Mouse (Mus musculus) liver, embryonic 15.5 days (tissue): ENCODE data around the gene Rere. TPM values are rescaled to one million over a fixed set of nuclear protein-coding genes. Genes with fewer than 3 reads are reported as not detected.
"Not testable (repeated sequence)": the region's sequence is repeated elsewhere in the genome, so short reads cannot be mapped to it uniquely, and the experiment has no call there.

Source experiments
- ATAC-seq: fragments of 200-750 bp; cut with Nextera tagmentation; 2 replicates; pipeline ENCODE4 v1.8.0; 2017; ENCODE audit warnings: moderate number of reproducible peaks, mild to moderate bottlenecking, moderate library complexity; ENCODE audit not compliant: insufficient read depth
- H3K27ac ChIP-seq: fragments of 300-500 bp; sonication (generic); replicated peaks from 2 replicates; pipeline ENCODE4 v1.5.1; 2015; ENCODE audit warnings: mild to moderate bottlenecking, inconsistent platforms
- H3K27me3 ChIP-seq: fragments of 300-500 bp; sonication (generic); 2 replicates; pipeline ENCODE4 v1.6.1; 2015; ENCODE audit warnings: mild to moderate bottlenecking, inconsistent platforms
- H3K36me3 ChIP-seq: fragments of 300-500 bp; sonication (generic); replicated peaks from 2 replicates; pipeline ENCODE4 v1.6.1; 2015; ENCODE audit warnings: moderate library complexity, mild to moderate bottlenecking, inconsistent platforms
- H3K4me1 ChIP-seq: fragments of 300-500 bp; sonication (generic); replicated peaks from 2 replicates; pipeline ENCODE4 v1.6.1; 2015; ENCODE audit warnings: inconsistent platforms
- H3K4me2 ChIP-seq: fragments of 300-500 bp; sonication (generic); 2 replicates; pipeline ENCODE4 v1.6.1; 2015; ENCODE audit warnings: moderate library complexity, mild to moderate bottlenecking, inconsistent platforms
- H3K4me3 ChIP-seq: fragments of 300-500 bp; sonication (generic); replicated peaks from 2 replicates; pipeline ENCODE4 v1.5.1; 2015; ENCODE audit warnings: mild to moderate bottlenecking, inconsistent platforms
- H3K9ac ChIP-seq: fragments of 300-500 bp; sonication (generic); 2 replicates; pipeline ENCODE4 v1.6.1; 2015; ENCODE audit warnings: moderate library complexity, mild to moderate bottlenecking, inconsistent platforms
- H3K9me3 ChIP-seq: fragments of 300-500 bp; sonication (generic); replicated peaks from 2 replicates; pipeline ENCODE4 v1.6.1; 2016; ENCODE audit warnings: inconsistent platforms
- whole genome bisulfite sequencing: fragments of 180-500 bp; shearing (Covaris S2); methylation state at CpG from one replicate; pipeline ENCODE4 v1.1.7; 2015; ENCODE audit warnings: mixed read lengths; ENCODE audit not compliant: insufficient replicate concordance; 5-methylcytosine and 5-hydroxymethylcytosine counted together
- polyA plus RNA-seq: library from polyadenylated mRNA; unstranded; fragments of >200 nt; fragmentation: Nextera tagmentation; extraction: Ambion mirVana; gene quantifications from 2 replicates; pipeline ENCODE4 v1.2.1, GENCODE M21; 2015

The Rere gene
- polyA plus RNA-seq, 1 experiment from 2014 or later: 5.3 TPM

DNA sequence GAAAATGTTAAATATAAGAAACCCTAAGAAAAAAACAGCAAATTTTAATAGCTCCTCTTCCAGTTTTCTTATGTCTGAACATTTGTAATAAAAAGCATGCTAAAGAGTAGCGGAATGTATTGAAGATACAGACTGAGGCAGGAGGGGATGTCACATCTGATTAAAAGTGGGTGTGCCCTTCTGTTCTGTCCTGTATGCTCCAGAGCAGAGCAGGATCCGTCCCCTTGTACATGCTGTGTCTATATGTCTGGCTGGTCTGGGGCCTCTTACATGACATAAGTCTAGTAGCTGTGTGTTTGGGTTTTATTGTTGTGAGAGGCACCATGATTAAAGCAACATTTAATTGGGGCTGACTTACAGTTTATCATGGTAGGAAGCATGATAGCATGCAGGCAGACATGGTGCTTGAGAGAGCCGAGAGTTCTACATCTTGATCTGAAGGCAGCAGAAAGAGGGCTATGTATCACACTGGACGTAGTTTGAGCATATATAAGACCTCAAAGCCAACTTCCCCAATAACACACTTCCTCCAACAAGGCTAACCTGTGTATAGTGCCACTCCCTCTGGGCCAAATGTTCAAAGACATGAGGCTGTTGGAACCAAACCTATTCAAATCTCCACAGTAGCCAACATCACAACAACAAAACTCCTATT, 189.4 kb downstream of the Rere start:
- Histone ChIP-seq H3K4me2 (no peak overlapping the region), H3K9me3 (no peaks in the 10 kb centered on the region), H3K4me3 (no peak overlapping the region), H3K9ac (no peak overlapping the region), H3K27ac (no peak overlapping the region), H3K27me3 (no peaks in the 10 kb centered on the region), H3K4me1 (peaks cover 21% of the 10 kb centered on the region), H3K36me3 (peaks cover 3% of the 10 kb centered on the region; the same call in 1 of the 2 replicates)
- ATAC-seq: 0 out of 2 replicates have a peak, but pooled peaks have one; percentile 32
- WGBS: 42% methylated on average over 4 of the region's 4 CpGs

GRCm38 (mm10) chr4:150472751-150473436, 191.4 kb downstream of the Rere start:
- no peak for ATAC-seq
- Histone ChIP-seq H3K9ac (no peak overlapping the region), H3K4me2 (no peak overlapping the region), H3K36me3 (peaks cover 3% of the 10 kb centered on the region; the same call in 1 of the 2 replicates), H3K4me1 (peaks cover 18% of the 10 kb centered on the region), H3K27ac (no peak overlapping the region), H3K4me3 (no peak overlapping the region), H3K9me3 (no peaks in the 10 kb centered on the region), H3K27me3 (no peaks in the 10 kb centered on the region)
- 23% methylated on average over 10 of the region's 10 CpGs for WGBS

- Histone ChIP-seq H3K36me3 (peaks cover 3% of the 10 kb centered on the region; the same call in 1 of the 2 replicates), H3K4me3 (no peak overlapping the region), H3K4me2 (no peak overlapping the region), H3K9me3 (no peaks in the 10 kb centered on the region), H3K27ac (no peak overlapping the region), H3K27me3 (no peaks in the 10 kb centered on the region), H3K9ac (no peak overlapping the region), H3K4me1 (peaks cover 24% of the 10 kb centered on the region)
- WGBS: 74% methylated on average over 4 of the region's 4 CpGs
- ATAC-seq: no peak
These were observed 192.1 kb downstream of the Rere start for GRCm38 (mm10) chr4:150473437-150474070.

DNA sequence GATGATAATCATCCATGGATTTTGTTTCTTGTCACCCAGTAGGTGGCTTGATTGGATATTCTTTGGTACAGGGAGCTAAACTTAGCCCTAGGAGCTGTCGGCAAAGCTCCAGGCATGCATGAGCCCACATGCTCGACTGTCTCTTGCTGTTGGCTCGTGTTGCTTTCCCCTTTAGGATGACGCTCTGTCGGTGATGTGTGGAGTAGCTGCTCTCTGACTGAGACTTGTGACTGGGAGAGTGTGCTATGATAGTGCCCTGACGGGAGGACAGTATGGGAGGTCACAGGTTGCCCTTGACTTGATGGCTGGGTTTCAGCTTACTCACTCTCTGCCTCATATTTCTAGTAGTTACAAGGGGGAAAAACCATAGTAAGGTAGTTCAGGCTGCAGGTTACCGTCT, 192.6 kb downstream of the Rere start:
- no peak overlapping the region for H3K4me3 ChIP-seq
- H3K4me1 ChIP-seq: peaks cover 26% of the 10 kb centered on the region
- no peak overlapping the region for H3K27ac ChIP-seq
- no peaks in the 10 kb centered on the region for H3K9me3 ChIP-seq
- no peak for ATAC-seq
- H3K9ac ChIP-seq: no peak overlapping the region
- no peaks in the 10 kb centered on the region for H3K27me3 ChIP-seq
- WGBS: 76% methylated on average over 7 of the region's 7 CpGs
- no peak overlapping the region for H3K4me2 ChIP-seq
- H3K36me3 ChIP-seq: peaks cover 3% of the 10 kb centered on the region; the same call in 1 of the 2 replicates

DNA sequence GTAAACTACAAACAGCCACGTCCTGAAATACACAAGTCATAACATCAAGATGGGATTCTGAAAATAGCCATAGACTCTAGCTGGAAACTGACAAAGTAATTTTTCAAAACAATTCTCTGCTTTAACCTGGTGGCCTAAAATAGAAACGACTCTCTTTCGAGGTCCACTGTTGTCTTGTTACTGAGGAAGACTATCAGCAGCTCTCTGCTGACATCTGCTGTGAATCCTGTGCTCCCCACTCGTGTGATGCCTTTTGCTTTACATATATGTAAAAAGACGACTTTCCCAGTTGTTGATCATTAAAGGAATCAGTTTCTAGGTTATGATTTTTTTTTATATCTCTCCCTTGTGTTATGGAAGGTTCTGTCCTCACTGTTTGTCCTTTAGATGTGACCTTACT, 194.8 kb downstream of the Rere start:
- peaks cover 3% of the 10 kb centered on the region; the same call in 1 of the 2 replicates for H3K36me3 ChIP-seq
- H3K27me3 ChIP-seq: no peaks in the 10 kb centered on the region
- no peak overlapping the region for H3K4me2 ChIP-seq
- ATAC-seq: no peak
- H3K4me3 ChIP-seq: no peak overlapping the region
- no peak overlapping the region for H3K9ac ChIP-seq
- no peak overlapping the region for H3K27ac ChIP-seq
- WGBS: 33% methylated on average over 5 of the region's 5 CpGs
- peaks cover 18% of the 10 kb centered on the region for H3K4me1 ChIP-seq
- no peaks in the 10 kb centered on the region for H3K9me3 ChIP-seq

DNA sequence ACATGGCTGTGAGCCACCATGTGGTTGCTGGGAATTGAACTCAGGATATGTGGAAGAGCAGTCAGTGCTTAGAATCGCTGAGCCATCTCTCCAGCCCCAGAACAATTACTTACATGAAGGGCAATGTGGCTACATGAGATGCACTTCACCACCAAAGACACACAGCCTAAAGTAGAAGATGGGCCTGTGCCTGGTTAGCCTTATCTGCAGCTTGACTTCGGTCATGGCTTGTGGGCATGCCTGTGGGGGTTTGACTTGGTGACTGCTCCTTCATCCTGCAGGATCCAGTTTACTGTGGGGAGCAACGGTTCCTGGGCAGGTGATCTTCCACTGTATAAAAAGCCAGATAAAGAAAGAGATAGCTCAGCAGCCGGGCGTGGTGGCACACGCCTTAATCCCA, 196.6 kb downstream of the Rere start:
- 44% methylated on average over 6 of the region's 6 CpGs for WGBS
- H3K9ac ChIP-seq: no peak overlapping the region
- peaks cover 3% of the 10 kb centered on the region; the same call in 1 of the 2 replicates for H3K36me3 ChIP-seq
- H3K4me3 ChIP-seq: no peak overlapping the region
- H3K27ac ChIP-seq: no peak overlapping the region
- no peak for ATAC-seq
- no peak overlapping the region for H3K4me2 ChIP-seq
- no peaks in the 10 kb centered on the region for H3K9me3 ChIP-seq
- H3K4me1 ChIP-seq: peaks cover 15% of the 10 kb centered on the region
- no peaks in the 10 kb centered on the region for H3K27me3 ChIP-seq

GRCm38 (mm10) chr4:150483081-150483480, 201.6 kb downstream of the Rere start:
- ATAC-seq, H3K27ac ChIP-seq, H3K9ac ChIP-seq, H3K4me2 ChIP-seq, H3K36me3 ChIP-seq, H3K4me3 ChIP-seq, H3K9me3 ChIP-seq, H3K27me3 ChIP-seq: not testable (repeated sequence)
- peaks cover 20% of the 10 kb centered on the region for H3K4me1 ChIP-seq
- 77% methylated on average over 5 of the region's 5 CpGs for WGBS

DNA sequence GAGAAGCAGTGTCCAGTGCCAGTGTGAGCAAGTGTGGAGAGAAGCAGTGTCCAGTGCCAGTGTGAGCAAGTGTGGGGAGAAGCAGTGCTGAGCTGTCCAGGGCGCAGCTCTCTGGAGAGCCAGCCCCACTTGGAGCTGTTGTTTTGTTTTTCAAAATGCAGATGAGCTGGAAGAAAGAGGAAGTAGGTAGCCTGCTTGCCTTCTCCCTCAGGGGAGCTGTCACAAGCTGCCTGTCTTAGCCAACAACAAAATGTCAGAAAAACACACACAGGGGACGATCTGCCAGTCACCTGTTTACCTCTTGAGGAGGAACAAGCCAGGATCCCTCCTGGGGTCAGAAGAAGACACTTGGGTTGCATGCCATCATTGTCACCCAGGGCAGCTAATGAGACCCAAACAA, 204.7 kb downstream of the Rere start:
- Histone ChIP-seq H3K4me1 (peaks cover 31% of the 10 kb centered on the region), H3K4me2 (no peak overlapping the region), H3K27ac (no peak overlapping the region; the same call in 1 of the 2 replicates), H3K36me3 (no peaks in the 10 kb centered on the region), H3K9me3 (no peaks in the 10 kb centered on the region), H3K4me3 (no peak overlapping the region), H3K27me3 (no peaks in the 10 kb centered on the region), H3K9ac (no peak overlapping the region)
- ATAC-seq: no peak
- 29% methylated on average over 2 of the region's 2 CpGs for WGBS

GRCm38 (mm10) chr4:150487109-150487508, 205.7 kb downstream of the Rere start:
- H3K4me3 ChIP-seq: no peak overlapping the region
- H3K4me2 ChIP-seq: no peak overlapping the region
- no peaks in the 10 kb centered on the region for H3K36me3 ChIP-seq
- H3K27me3 ChIP-seq: no peaks in the 10 kb centered on the region
- no peak for ATAC-seq
- no peak overlapping the region for H3K9ac ChIP-seq
- H3K27ac ChIP-seq: no peak overlapping the region
- no peaks in the 10 kb centered on the region for H3K9me3 ChIP-seq
- WGBS: 65% methylated on average over 5 of the region's 5 CpGs
- H3K4me1 ChIP-seq: peaks cover 31% of the 10 kb centered on the region

DNA sequence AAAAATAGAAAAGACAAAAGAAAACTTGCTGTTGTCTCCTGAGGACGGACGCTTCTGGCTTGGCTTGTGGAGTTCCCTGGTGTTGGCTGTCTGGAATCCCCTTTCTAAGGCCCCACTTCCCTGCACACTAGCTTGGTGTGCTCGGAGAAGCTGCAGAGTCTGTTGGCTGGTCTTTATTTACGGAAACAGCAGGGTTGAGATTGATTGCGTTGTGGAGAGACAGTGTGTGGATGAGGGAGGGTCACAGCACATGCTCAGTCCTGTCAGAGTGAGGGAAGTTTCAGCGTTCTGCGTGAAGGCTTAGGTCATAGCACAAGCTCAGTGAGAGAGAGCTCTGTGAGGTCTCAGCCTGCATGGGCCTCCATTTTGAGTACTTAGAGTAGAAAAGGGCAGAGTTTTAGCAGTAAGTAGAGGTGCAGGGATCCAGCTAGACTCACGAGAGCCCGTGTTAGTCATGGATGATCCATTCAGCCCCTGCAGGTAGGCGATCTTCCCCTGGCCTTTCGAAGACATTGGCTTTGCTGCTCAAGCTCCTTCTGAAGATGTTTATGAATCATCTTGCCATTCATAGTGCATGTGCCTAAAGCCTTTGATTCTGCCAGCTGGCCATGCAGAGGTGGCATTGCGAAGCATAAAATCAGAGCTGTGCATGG, 206.8 kb downstream of the Rere start:
- 25% methylated on average over 12 of the region's 12 CpGs for WGBS
- H3K9ac ChIP-seq: no peak overlapping the region

DNA sequence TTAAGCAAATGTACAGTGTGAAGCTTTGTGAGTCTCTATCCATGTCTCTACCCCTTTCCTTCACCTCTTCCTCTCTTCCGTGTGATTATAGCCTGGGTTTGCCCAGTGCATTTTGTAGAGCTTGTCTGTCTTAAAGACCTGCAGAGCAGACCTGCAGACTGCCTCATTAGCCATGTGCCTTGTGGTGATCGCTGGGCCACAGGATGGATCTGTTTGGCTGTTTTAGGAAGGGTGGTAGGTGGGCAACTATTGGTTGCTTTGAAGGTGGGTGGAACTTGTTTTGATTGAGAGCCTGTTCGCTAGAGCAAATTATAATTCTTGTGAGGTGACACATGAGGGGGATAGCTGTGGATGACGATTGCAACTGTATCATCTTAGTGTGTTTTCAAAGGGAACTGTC, 207.3 kb downstream of the Rere start:
- Histone ChIP-seq H3K9ac (no peak overlapping the region), H3K4me3 (0 out of 2 replicates have a peak overlapping the region, but pooled peaks have one; percentile 18), H3K27me3 (no peaks in the 10 kb centered on the region), H3K4me1 (peaks cover 39% of the 10 kb centered on the region), H3K36me3 (no peaks in the 10 kb centered on the region), H3K4me2 (peak overlapping the region; percentile 45), H3K9me3 (no peaks in the 10 kb centered on the region), H3K27ac (peak overlapping the region; percentile 34)
- 47% methylated on average over 4 of the region's 4 CpGs for WGBS
- no peak for ATAC-seq

More for the DNA sequence above, 206.8 kb downstream of the Rere start:
- Histone ChIP-seq H3K4me3 (peak overlapping the region; percentile 18; the same call in 1 of the 2 replicates), H3K27ac (peak overlapping the region; percentile 34), H3K4me1 (peaks cover 34% of the 10 kb centered on the region), H3K9me3 (no peaks in the 10 kb centered on the region), H3K27me3 (no peaks in the 10 kb centered on the region), H3K4me2 (peak overlapping the region; percentile 45), H3K36me3 (no peaks in the 10 kb centered on the region)
- ATAC-seq: peak; percentile 75
